ENCODE assay signal across 23 mouse cellular contexts in the genomic region with DNA sequence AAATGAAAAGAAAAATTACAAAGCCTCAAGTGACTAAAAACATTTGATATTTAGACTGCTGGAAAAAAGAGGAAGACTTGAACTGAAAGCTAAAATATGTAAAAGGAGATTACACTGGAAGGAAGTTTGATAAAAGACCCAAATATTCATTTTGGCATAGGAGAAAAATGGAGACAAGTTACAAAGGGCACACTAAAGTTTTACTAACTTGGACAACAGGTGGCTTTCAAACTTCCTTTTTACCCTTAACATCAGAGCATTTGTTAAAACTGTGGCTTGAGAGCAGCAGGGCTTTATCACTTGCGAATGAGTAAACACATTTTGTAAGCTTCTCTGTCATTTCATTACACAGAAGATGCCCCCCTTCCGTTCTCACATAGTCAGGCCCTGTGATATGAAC.
DNase-seq lines count a peak whose midpoint lies in the region; ATAC-seq and TF ChIP-seq lines count a peak whose summit lies in the region.
"Had no signal": no experiment of that assay in that cellular context is flagged by ENCODE, and none has a peak within 500 bp of the region (broad histone marks: within the 10 kb centered on the region; RNA-seq: fewer than 3 reads in every experiment).

No protein-coding gene starts in this region.

- intact Hi-C loops in heart, adult 2 months (cut with DNase I) = loop anchor here (10.0 kb wide), 1 partner anchor 535 kb away; a partner anchor contains a TSS
- intact Hi-C loops in heart, postnatal 25 days (cut with DNase I) = loop anchor here (5.0 kb wide), 1 partner anchor 53 kb away; no protein-coding TSS in a partner anchor
- intact Hi-C loops in left cerebral cortex, postnatal 4 days (cut with DNase I) = no loop called here

- no peaks in the 10 kb centered on the region for H3K27me3 ChIP-seq in heart, adult 2 months (ENCODE audit: control insufficient read depth, insufficient read depth, low read length)
- no peaks in the 10 kb centered on the region for H3K27me3 ChIP-seq in midbrain, embryonic 11.5 days (ENCODE audit: control insufficient read depth, insufficient read depth, low read length)
- H3K27me3 ChIP-seq in midbrain, embryonic 16.5 days (ENCODE audit: control insufficient read depth, insufficient read depth, low read depth, low read length) = no peaks in the 10 kb centered on the region
- no peaks in the 10 kb centered on the region for H3K27me3 ChIP-seq in liver, embryonic 15.5 days
- no peaks in the 10 kb centered on the region for H3K27me3 ChIP-seq in stomach, postnatal 0 days (ENCODE audit: control insufficient read depth, insufficient read depth, low read length)
- H3K27me3 ChIP-seq: embryonic facial prominence, embryonic 13.5 days; forebrain, embryonic 13.5 days; heart, embryonic 15.5 days; hindbrain, embryonic 15.5 days; limb, embryonic 13.5 days had no signal

- H3K79me2 ChIP-seq in heart, adult 2 months (replicated peaks; ENCODE audit: control insufficient read depth, insufficient read depth, low read length) = peaks cover 8% of the 10 kb centered on the region

- peak overlapping the region; percentile 58 for H3K27ac ChIP-seq in heart, adult 2 months
- H3K27ac ChIP-seq in midbrain, embryonic 11.5 days (ENCODE audit: low read depth, low read length) = no peak overlapping the region
- H3K27ac ChIP-seq in midbrain, embryonic 16.5 days (ENCODE audit: low read length) = no peak overlapping the region
- 0 out of 2 replicates have a peak overlapping the region, but pooled peaks have one; percentile 14 for H3K27ac ChIP-seq in liver, embryonic 15.5 days (replicated peaks)
- H3K27ac ChIP-seq in stomach, postnatal 0 days (replicated peaks) = no peak overlapping the region
- H3K27ac ChIP-seq: embryonic facial prominence, embryonic 13.5 days; forebrain, embryonic 13.5 days; heart, embryonic 15.5 days; hindbrain, embryonic 15.5 days; limb, embryonic 13.5 days had no signal

- no peak overlapping the region for H3K4me2 ChIP-seq in midbrain, embryonic 11.5 days
- H3K4me2 ChIP-seq in midbrain, embryonic 16.5 days (ENCODE audit: low read length) = no peak overlapping the region
- H3K4me2 ChIP-seq in liver, embryonic 15.5 days = no peak overlapping the region
- no peak overlapping the region for H3K4me2 ChIP-seq in stomach, postnatal 0 days (replicated peaks; ENCODE audit: low read depth)
- H3K4me2 ChIP-seq: embryonic facial prominence, embryonic 13.5 days; forebrain, embryonic 13.5 days; heart, embryonic 15.5 days; hindbrain, embryonic 15.5 days; limb, embryonic 13.5 days had no signal

- no peak for TF ChIP-seq CTCF in heart, adult 2 months (IDR thresholded peaks at IDR 0.05)
- TF ChIP-seq CTCF in stomach, postnatal 0 days (IDR thresholded peaks at IDR 0.05; ENCODE audit: low read depth) = no peak

- no peak for TF ChIP-seq POLR2A in heart, adult 2 months (IDR thresholded peaks at IDR 0.05; ENCODE audit: insufficient read depth, low read depth, low read length)

- H3K9ac ChIP-seq in heart, adult 2 months (ENCODE audit: low read depth, low read length) = peak overlapping the region; percentile 31; the same call in 1 of the 2 replicates
- no peak overlapping the region for H3K9ac ChIP-seq in midbrain, embryonic 11.5 days (ENCODE audit: low read length)
- H3K9ac ChIP-seq in midbrain, embryonic 16.5 days (ENCODE audit: low read depth, low read length) = no peak overlapping the region
- H3K9ac ChIP-seq in liver, embryonic 15.5 days = no peak overlapping the region
- no peak overlapping the region for H3K9ac ChIP-seq in stomach, postnatal 0 days (ENCODE audit: low read length)
- H3K9ac ChIP-seq: embryonic facial prominence, embryonic 13.5 days; forebrain, embryonic 13.5 days; heart, embryonic 15.5 days; hindbrain, embryonic 15.5 days; limb, embryonic 13.5 days had no signal

- WGBS in heart, adult 2 months = 36% methylated on average over 2 of the region's 2 CpGs
- 81% methylated on average over 2 of the region's 2 CpGs for WGBS in midbrain, embryonic 11.5 days
- 80% methylated on average over 2 of the region's 2 CpGs for WGBS in midbrain, embryonic 16.5 days
- WGBS in liver, embryonic 15.5 days (ENCODE audit: insufficient replicate concordance) = 20% methylated on average over 2 of the region's 2 CpGs
- 49% methylated on average over 2 of the region's 2 CpGs for WGBS in stomach, postnatal 0 days

- H3K4me3 ChIP-seq in heart, adult 2 months = no peak overlapping the region
- no peak overlapping the region for H3K4me3 ChIP-seq in midbrain, embryonic 11.5 days (ENCODE audit: low read depth, low read length)
- H3K4me3 ChIP-seq in midbrain, embryonic 16.5 days (ENCODE audit: low read depth, low read length) = no peak overlapping the region
- H3K4me3 ChIP-seq in liver, embryonic 15.5 days (replicated peaks) = no peak overlapping the region
- H3K4me3 ChIP-seq in stomach, postnatal 0 days (ENCODE audit: low read depth, low read length) = no peak overlapping the region
- H3K4me3 ChIP-seq: embryonic facial prominence, embryonic 13.5 days; erythroblast, embryonic 14.5 days; forebrain, embryonic 13.5 days; heart, embryonic 15.5 days; hindbrain, embryonic 15.5 days; limb, embryonic 13.5 days had no signal

- no peak for DNase-seq in heart, adult 2 months
- DNase-seq in heart, postnatal 25 days (ENCODE audit: low spot score) = no peak
- DNase-seq in midbrain, embryonic 11.5 days (ENCODE audit: low spot score, missing footprints) = peak; percentile 33
- DNase-seq in natural killer cell, adult 2 months (ENCODE audit: low spot score in 2 of 2) = peak; percentile 40 to 66
- no peak for DNase-seq in left cerebral cortex, postnatal 4 days
- no peak for DNase-seq in stomach, postnatal 0 days (ENCODE audit: low spot score)
- DNase-seq: adrenal gland, adult 2 months; cerebellum, adult 2 months; cerebellum, postnatal 25 days; embryo, embryonic 11 days; gastrocnemius, postnatal 10 days; kidney, adult 2 months; kidney, postnatal 10 days; lung, adult 18-20 months; lung, postnatal 14 days had no signal

- H3K36me3 ChIP-seq in heart, adult 2 months (ENCODE audit: control insufficient read depth, insufficient read depth, low read length) = peaks cover 69% of the 10 kb centered on the region
- H3K36me3 ChIP-seq in midbrain, embryonic 11.5 days (ENCODE audit: control insufficient read depth, insufficient read depth, low read length) = no peaks in the 10 kb centered on the region
- no peaks in the 10 kb centered on the region for H3K36me3 ChIP-seq in midbrain, embryonic 16.5 days (ENCODE audit: control insufficient read depth, insufficient read depth, low read length)
- no peaks in the 10 kb centered on the region for H3K36me3 ChIP-seq in liver, embryonic 15.5 days (replicated peaks)
- no peaks in the 10 kb centered on the region for H3K36me3 ChIP-seq in stomach, postnatal 0 days (ENCODE audit: control insufficient read depth, insufficient read depth, low read length)
- H3K36me3 ChIP-seq: embryonic facial prominence, embryonic 13.5 days; hindbrain, embryonic 15.5 days; limb, embryonic 13.5 days had no signal

- no peak for ATAC-seq in midbrain, embryonic 11.5 days (ENCODE audit: low FRiP score)
- no peak for ATAC-seq in midbrain, embryonic 16.5 days
- no peak for ATAC-seq in liver, embryonic 15.5 days (ENCODE audit: insufficient read depth)
- no peak for ATAC-seq in stomach, postnatal 0 days (ENCODE audit: low FRiP score, low TSS enrichment)
- ATAC-seq: forebrain, embryonic 13.5 days had no signal

- peaks cover 37% of the 10 kb centered on the region for H3K4me1 ChIP-seq in heart, adult 2 months (ENCODE audit: control insufficient read depth, insufficient read depth, low read length)
- peaks cover under 1% of the 10 kb centered on the region; the same call in 1 of the 2 replicates for H3K4me1 ChIP-seq in midbrain, embryonic 11.5 days (ENCODE audit: control insufficient read depth, insufficient read depth, low read length)
- no peaks in the 10 kb centered on the region; the same call in 1 of the 2 replicates for H3K4me1 ChIP-seq in midbrain, embryonic 16.5 days (ENCODE audit: control insufficient read depth, insufficient read depth, low read length)
- peaks cover 46% of the 10 kb centered on the region for H3K4me1 ChIP-seq in liver, embryonic 15.5 days (replicated peaks)
- H3K4me1 ChIP-seq in stomach, postnatal 0 days (replicated peaks; ENCODE audit: control insufficient read depth, insufficient read depth) = peaks cover 4% of the 10 kb centered on the region
- H3K4me1 ChIP-seq: hindbrain, embryonic 15.5 days had no signal

- H3K9me3 ChIP-seq in midbrain, embryonic 11.5 days (ENCODE audit: control insufficient read depth, low read length) = no peaks in the 10 kb centered on the region
- H3K9me3 ChIP-seq in midbrain, embryonic 16.5 days (replicated peaks; ENCODE audit: control insufficient read depth, low read length, poor library complexity, severe bottlenecking) = no peaks in the 10 kb centered on the region
- H3K9me3 ChIP-seq in liver, embryonic 15.5 days (replicated peaks) = no peaks in the 10 kb centered on the region
- no peaks in the 10 kb centered on the region for H3K9me3 ChIP-seq in stomach, postnatal 0 days (ENCODE audit: control insufficient read depth, low read length)
- H3K9me3 ChIP-seq: embryonic facial prominence, embryonic 13.5 days; forebrain, embryonic 13.5 days; heart, embryonic 15.5 days; hindbrain, embryonic 15.5 days; limb, embryonic 13.5 days had no signal

- TF ChIP-seq EP300 in heart, adult 2 months (IDR thresholded peaks at IDR 0.05; ENCODE audit: insufficient read depth, low read depth, low read length) = no peak
- TF ChIP-seq EP300 in stomach, postnatal 0 days (optimal IDR thresholded peaks at IDR 0.05) = no peak

Comparison
In these comparisons a context has a peak if more than half of its experiments do, and no peak if none do; other contexts are left out.
1. DNase-seq: peak in midbrain, embryonic 11.5 days (single experiment) and natural killer cell, adult 2 months (2 of 2); none in heart, adult 2 months (0 of 2), heart, postnatal 25 days (single experiment), left cerebral cortex, postnatal 4 days (single experiment) and stomach, postnatal 0 days (single experiment).
2. H3K27ac ChIP-seq: peak in heart, adult 2 months (single experiment) and liver, embryonic 15.5 days (single experiment); none in midbrain, embryonic 11.5 days (single experiment), midbrain, embryonic 16.5 days (single experiment) and stomach, postnatal 0 days (single experiment).